Mouse (Mus musculus): ENCODE measurements around the gene Fgfr2. TPM values are rescaled to one million over a fixed set of nuclear protein-coding genes. Genes with fewer than 3 reads are reported as not detected.

Gene Fgfr2
- polyA plus RNA-seq, 1 experiment from 2014 or later, result 86.9 TPM

DNA sequence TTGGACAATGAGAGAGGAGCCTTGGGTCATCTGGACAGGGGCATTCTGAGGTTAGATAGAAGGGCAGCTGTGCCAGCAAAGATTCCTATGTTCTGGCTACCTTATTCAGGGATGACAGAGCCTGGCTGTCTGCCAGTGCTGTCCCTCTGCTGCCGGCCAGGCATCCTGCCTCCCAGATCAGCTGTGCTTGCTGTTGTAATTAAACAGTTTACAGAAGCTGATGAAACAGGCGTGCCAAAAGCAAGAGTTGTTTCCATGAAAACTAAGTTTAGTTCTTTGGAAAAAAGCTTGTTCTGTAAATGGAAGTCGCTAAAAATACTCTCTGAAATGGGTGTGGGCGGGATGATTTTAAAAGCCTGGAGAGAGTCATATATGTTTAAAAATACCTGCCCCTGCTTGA, 1213.5 kb downstream of the Fgfr2 start:
- no peak overlapping the region for H3K27ac ChIP-seq (ENCODE audit: low read depth, low read length)
- WGBS, result 77% methylated on average over 4 of the region's 4 CpGs
- H3K36me3 ChIP-seq (ENCODE audit: control insufficient read depth, insufficient read depth, low read length), result no peaks in the 10 kb centered on the region
- H3K27me3 ChIP-seq (ENCODE audit: control insufficient read depth, insufficient read depth, low read length), result no peaks in the 10 kb centered on the region
- H3K4me3 ChIP-seq (ENCODE audit: low read depth, low read length), result no peak overlapping the region
- ATAC-seq (ENCODE audit: insufficient read depth, low FRiP score, low TSS enrichment), result no peak
- DNase-seq (ENCODE audit: low spot score), result no peak
- no peak overlapping the region for H3K4me2 ChIP-seq (ENCODE audit: low read depth)
- no peaks in the 10 kb centered on the region for H3K4me1 ChIP-seq (ENCODE audit: control insufficient read depth, insufficient read depth, low read length)
- H3K9me3 ChIP-seq (ENCODE audit: control insufficient read depth, low read length), result no peaks in the 10 kb centered on the region
- no peak overlapping the region for H3K9ac ChIP-seq (ENCODE audit: low read length)

DNA sequence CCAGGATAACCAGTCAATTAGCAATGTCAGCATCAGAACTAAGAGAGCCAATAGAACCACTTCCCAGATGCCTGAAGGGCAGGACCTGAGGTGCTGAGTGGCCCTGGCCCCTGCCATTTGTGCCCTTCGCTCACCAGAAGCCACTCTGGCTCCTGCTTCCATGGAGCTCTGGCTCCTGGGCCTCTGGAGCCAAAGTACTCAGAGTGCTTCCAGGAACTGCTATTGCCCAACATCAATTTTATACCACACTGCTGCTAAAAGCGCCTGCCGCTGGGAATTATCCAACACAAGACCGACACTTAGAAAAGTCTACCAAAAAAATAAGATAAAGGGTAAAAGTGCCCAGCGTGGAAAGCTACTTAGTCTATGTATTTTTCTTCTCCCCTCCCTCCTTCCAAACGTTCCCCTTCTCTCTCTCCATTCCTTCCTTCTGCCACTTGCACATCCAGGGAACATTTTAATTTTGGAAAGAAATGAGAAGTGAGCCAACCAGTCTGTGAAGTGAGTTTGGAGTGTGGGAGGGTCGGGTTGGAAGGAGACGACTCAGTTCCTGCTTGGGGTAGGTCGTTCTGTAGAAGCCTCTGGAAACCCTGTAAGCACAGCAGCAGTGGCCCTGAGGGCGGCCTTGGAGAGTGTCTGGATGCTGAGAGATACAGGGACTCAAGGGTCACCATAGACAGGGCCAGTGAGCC, 1216.5 kb downstream of the Fgfr2 start:
- ATAC-seq (ENCODE audit: insufficient read depth, low FRiP score, low TSS enrichment) (no peak), DNase-seq (ENCODE audit: low spot score) (no peak)
- Histone ChIP-seq H3K4me3 (ENCODE audit: low read depth, low read length) (no peak overlapping the region), H3K27me3 (ENCODE audit: control insufficient read depth, insufficient read depth, low read length) (no peaks in the 10 kb centered on the region), H3K4me2 (ENCODE audit: low read depth) (no peak overlapping the region), H3K27ac (ENCODE audit: low read depth, low read length) (no peak overlapping the region), H3K9me3 (ENCODE audit: control insufficient read depth, low read length) (no peaks in the 10 kb centered on the region), H3K9ac (ENCODE audit: low read length) (no peak overlapping the region), H3K4me1 (ENCODE audit: control insufficient read depth, insufficient read depth, low read length) (no peaks in the 10 kb centered on the region), H3K36me3 (ENCODE audit: control insufficient read depth, insufficient read depth, low read length) (no peaks in the 10 kb centered on the region)
- WGBS, result 86% methylated on average over 10 of the region's 10 CpGs

DNA sequence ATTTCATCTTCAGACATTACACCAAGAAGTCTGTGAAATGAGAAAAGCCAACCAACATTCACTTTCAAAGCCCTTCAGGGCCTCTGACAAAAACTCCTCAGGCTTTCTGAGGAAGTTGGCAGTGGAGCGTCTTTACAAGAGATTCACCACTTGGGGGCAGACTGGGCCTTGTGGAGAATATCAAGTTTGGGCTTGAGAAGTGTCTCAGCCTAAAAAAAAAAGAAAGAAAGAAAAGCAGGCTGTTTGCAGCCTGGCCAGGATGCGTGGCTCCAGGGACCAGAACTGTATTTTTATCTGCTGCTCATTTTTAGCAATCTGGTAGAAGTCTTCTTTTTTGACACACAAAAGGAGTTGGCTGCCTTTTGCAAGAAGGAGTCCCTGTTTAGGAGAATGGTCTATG, 1223.8 kb downstream of the Fgfr2 start:
- no peaks in the 10 kb centered on the region for H3K27me3 ChIP-seq (ENCODE audit: control insufficient read depth, insufficient read depth, low read length)
- no peak overlapping the region for H3K9ac ChIP-seq (ENCODE audit: low read length)
- H3K36me3 ChIP-seq (ENCODE audit: control insufficient read depth, insufficient read depth, low read length), result no peaks in the 10 kb centered on the region
- no peak overlapping the region for H3K4me2 ChIP-seq (ENCODE audit: low read depth)
- DNase-seq (ENCODE audit: low spot score) (peak; percentile 77), ATAC-seq (ENCODE audit: insufficient read depth, low FRiP score, low TSS enrichment) (no peak)
- no peaks in the 10 kb centered on the region for H3K4me1 ChIP-seq (ENCODE audit: control insufficient read depth, insufficient read depth, low read length)
- no peaks in the 10 kb centered on the region for H3K9me3 ChIP-seq (ENCODE audit: control insufficient read depth, low read length)
- WGBS, result 6% methylated on average over 2 of the region's 2 CpGs
- no peak overlapping the region for H3K27ac ChIP-seq (ENCODE audit: low read depth, low read length)
- no peak overlapping the region for H3K4me3 ChIP-seq (ENCODE audit: low read depth, low read length)

DNA sequence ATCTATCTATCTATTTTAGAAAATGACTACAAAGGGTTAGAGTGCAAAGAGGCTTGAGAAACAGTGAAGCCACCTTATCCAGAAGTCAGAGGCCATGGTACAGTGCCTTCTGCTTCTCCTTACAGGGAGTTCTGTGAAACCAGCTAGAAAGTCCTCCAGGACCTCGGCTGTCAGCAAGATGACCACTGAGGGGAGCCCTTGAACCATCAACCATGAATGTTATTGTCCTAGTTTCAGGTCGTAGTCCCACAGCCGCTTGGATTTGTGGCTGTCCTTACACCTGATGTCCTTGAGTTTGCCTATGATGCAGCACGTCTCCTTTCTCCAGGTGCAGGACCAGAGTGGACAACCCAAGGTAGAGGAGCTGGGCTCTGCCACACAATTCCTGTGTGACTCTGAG, 1225.9 kb downstream of the Fgfr2 start:
- Histone ChIP-seq H3K9me3 (ENCODE audit: control insufficient read depth, low read length) (no peaks in the 10 kb centered on the region), H3K27me3 (ENCODE audit: control insufficient read depth, insufficient read depth, low read length) (no peaks in the 10 kb centered on the region), H3K4me2 (ENCODE audit: low read depth) (no peak overlapping the region), H3K27ac (ENCODE audit: low read depth, low read length) (no peak overlapping the region), H3K4me3 (ENCODE audit: low read depth, low read length) (no peak overlapping the region), H3K4me1 (ENCODE audit: control insufficient read depth, insufficient read depth, low read length) (no peaks in the 10 kb centered on the region), H3K9ac (ENCODE audit: low read length) (no peak overlapping the region), H3K36me3 (ENCODE audit: control insufficient read depth, insufficient read depth, low read length) (no peaks in the 10 kb centered on the region)
- ATAC-seq (ENCODE audit: insufficient read depth, low FRiP score, low TSS enrichment), result no peak
- DNase-seq (ENCODE audit: low spot score), result peak; percentile 25
- 38% methylated on average over 4 of the region's 4 CpGs for WGBS

DNA sequence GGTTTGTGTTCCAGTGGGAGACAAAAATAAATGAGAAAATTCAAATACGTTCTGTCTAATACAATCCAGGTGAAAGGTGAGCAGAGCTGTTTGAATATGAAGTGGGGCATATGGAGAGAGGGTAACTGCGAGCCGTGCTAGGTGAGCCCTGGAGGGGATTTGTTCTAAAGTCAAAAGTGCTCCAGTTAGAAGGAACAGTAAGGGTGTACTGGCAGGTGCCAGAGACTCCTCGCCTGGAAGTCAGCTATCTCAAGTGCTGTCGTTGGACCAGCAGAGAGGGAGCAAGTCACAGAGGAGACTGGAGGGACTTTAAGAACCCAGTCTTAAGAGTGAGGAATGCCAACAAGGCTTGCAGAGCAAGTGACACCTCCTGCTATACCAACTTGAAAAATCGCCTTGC, 1240.3 kb downstream of the Fgfr2 start:
- Histone ChIP-seq H3K4me2 (ENCODE audit: low read depth) (no peak overlapping the region), H3K4me1 (ENCODE audit: control insufficient read depth, insufficient read depth, low read length) (no peaks in the 10 kb centered on the region), H3K9me3 (ENCODE audit: control insufficient read depth, low read length) (no peaks in the 10 kb centered on the region), H3K36me3 (ENCODE audit: control insufficient read depth, insufficient read depth, low read length) (no peaks in the 10 kb centered on the region), H3K27ac (ENCODE audit: low read depth, low read length) (no peak overlapping the region), H3K4me3 (ENCODE audit: low read depth, low read length) (no peak overlapping the region), H3K9ac (ENCODE audit: low read length) (no peak overlapping the region), H3K27me3 (ENCODE audit: control insufficient read depth, insufficient read depth, low read length) (0 out of 2 replicates have a peak, but pooled peaks cover 2% of the 10 kb centered on the region)
- no peak for DNase-seq (ENCODE audit: low spot score)
- ATAC-seq (ENCODE audit: insufficient read depth, low FRiP score, low TSS enrichment), result no peak
- 68% methylated on average over 6 of the region's 6 CpGs for WGBS

DNA sequence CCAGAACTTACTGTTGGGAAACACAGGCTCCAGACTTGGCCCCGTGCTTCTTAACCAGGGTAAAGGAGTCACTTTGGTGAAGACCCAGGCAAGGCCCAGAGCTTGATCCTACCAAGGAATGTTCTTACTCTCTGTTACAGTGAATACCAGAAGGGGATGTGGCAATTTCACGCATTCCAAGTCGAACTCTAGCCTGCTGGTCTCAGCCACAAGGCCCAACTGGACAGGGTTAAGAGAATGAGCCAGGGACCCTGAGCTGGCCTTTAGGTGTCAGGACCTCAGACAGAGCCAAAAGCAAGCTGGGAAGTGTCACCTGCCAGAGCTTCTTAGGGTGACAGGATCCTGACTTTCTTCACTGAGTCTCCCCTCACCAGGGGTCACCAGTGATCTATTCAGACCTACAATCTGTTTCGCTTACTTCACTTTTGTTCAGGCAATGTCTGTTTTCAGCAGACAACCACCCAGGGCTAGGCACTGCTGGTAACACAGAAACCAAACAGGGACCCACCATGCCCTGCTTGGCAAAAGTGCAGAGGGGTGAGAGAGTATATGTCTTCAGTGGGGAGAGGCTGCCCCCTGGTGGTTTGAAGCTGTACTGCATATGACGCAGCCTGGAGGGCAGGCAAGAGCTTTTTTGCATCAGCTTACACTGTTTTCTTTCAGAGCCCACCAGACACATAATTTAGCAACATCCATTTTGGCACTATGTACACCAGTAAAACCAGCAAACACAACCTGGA, 1241.1 kb downstream of the Fgfr2 start:
- Histone ChIP-seq H3K4me3 (ENCODE audit: low read depth, low read length) (no peak overlapping the region), H3K27me3 (ENCODE audit: control insufficient read depth, insufficient read depth, low read length) (0 out of 2 replicates have a peak, but pooled peaks cover 2% of the 10 kb centered on the region), H3K4me1 (ENCODE audit: control insufficient read depth, insufficient read depth, low read length) (no peaks in the 10 kb centered on the region), H3K4me2 (ENCODE audit: low read depth) (no peak overlapping the region), H3K9ac (ENCODE audit: low read length) (no peak overlapping the region; the same call in 1 of the 2 replicates), H3K36me3 (ENCODE audit: control insufficient read depth, insufficient read depth, low read length) (no peaks in the 10 kb centered on the region), H3K9me3 (ENCODE audit: control insufficient read depth, low read length) (no peaks in the 10 kb centered on the region), H3K27ac (ENCODE audit: low read depth, low read length) (no peak overlapping the region)
- DNase-seq (ENCODE audit: low spot score), result peak; percentile 83
- ATAC-seq (ENCODE audit: insufficient read depth, low FRiP score, low TSS enrichment), result peak; percentile 41; the same call in 1 of the 2 replicates
- WGBS, result 46% methylated on average over 5 of the region's 5 CpGs

DNA sequence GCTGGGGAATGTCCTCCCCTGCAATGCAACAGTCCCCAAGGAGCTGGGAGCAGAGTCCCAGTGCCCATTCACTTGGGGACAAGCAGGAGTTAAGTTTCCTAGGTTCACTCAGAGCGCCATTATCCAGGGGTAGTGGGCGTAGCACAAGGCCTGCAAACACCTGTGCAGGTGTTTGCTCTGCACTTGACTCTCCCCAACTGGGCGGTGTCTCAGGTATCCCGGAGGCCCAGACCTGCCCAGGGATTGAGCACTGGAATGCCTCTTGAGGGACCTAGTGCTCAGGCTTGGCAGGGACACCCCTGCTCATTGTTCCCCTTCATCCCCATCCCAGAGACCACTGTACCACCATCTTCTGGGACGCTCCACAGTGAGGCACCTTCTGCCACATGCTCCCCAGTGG, 1243.0 kb downstream of the Fgfr2 start:
- no peaks in the 10 kb centered on the region for H3K9me3 ChIP-seq (ENCODE audit: control insufficient read depth, low read length)
- no peak overlapping the region for H3K4me2 ChIP-seq (ENCODE audit: low read depth)
- H3K36me3 ChIP-seq (ENCODE audit: control insufficient read depth, insufficient read depth, low read length), result no peaks in the 10 kb centered on the region
- no peak overlapping the region for H3K27ac ChIP-seq (ENCODE audit: low read depth, low read length)
- ATAC-seq (ENCODE audit: insufficient read depth, low FRiP score, low TSS enrichment) (no peak), DNase-seq (ENCODE audit: low spot score) (no peak)
- H3K4me3 ChIP-seq (ENCODE audit: low read depth, low read length), result no peak overlapping the region
- 81% methylated on average over 5 of the region's 5 CpGs for WGBS
- no peaks in the 10 kb centered on the region for H3K4me1 ChIP-seq (ENCODE audit: control insufficient read depth, insufficient read depth, low read length)
- 0 out of 2 replicates have a peak, but pooled peaks cover 2% of the 10 kb centered on the region for H3K27me3 ChIP-seq (ENCODE audit: control insufficient read depth, insufficient read depth, low read length)
- no peak overlapping the region for H3K9ac ChIP-seq (ENCODE audit: low read length)

DNA sequence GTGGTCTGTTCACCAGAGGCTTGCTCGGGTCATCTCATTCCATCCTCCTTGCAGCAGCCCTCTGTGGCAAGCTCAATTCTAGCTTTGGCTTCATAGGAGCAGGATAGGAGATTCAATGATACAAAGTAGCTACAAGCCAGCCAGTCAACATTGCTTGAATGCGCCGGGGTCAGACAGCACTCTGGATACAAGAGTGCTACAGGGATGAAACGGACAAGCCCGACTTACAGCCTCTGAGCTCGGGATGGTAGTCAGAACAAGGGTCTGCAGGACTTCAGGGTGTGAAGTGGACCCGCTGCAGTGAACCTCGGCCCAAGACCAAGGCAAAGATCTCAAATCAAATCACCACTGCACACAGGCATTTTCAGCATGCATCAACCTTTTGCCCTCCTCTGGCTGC, 1244.3 kb downstream of the Fgfr2 start:
- no peak overlapping the region for H3K4me3 ChIP-seq (ENCODE audit: low read depth, low read length)
- WGBS, result 73% methylated on average over 8 of the region's 8 CpGs
- no peaks in the 10 kb centered on the region for H3K9me3 ChIP-seq (ENCODE audit: control insufficient read depth, low read length)
- DNase-seq (ENCODE audit: low spot score) (no peak), ATAC-seq (ENCODE audit: insufficient read depth, low FRiP score, low TSS enrichment) (no peak)
- H3K36me3 ChIP-seq (ENCODE audit: control insufficient read depth, insufficient read depth, low read length), result no peaks in the 10 kb centered on the region
- no peak overlapping the region for H3K9ac ChIP-seq (ENCODE audit: low read length)
- H3K4me1 ChIP-seq (ENCODE audit: control insufficient read depth, insufficient read depth, low read length), result no peaks in the 10 kb centered on the region
- H3K27ac ChIP-seq (ENCODE audit: low read depth, low read length), result no peak overlapping the region
- H3K4me2 ChIP-seq (ENCODE audit: low read depth), result no peak overlapping the region
- H3K27me3 ChIP-seq (ENCODE audit: control insufficient read depth, insufficient read depth, low read length), result 0 out of 2 replicates have a peak, but pooled peaks cover 2% of the 10 kb centered on the region

DNA sequence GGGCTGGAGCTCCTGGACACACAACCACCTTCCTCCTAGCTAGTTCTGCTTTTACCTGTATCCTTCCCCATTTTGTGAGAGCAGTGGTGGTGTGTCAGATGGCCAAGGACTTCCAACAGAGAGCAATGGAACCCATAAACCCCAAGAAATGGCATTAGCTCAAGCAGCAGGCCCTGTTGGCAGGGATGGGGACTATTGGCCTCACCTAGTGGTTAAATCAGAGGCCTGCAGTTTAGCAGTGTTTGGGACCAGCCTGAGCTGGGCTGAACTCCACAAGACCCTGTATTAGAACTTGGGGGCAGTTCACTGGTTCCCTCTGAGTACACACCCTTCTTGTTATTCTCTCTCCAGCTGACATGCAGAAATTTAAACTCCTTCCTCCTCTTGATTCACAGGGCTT, 1262.0 kb downstream of the Fgfr2 start:
- Histone ChIP-seq H3K27ac (ENCODE audit: low read depth, low read length) (no peak overlapping the region), H3K4me2 (ENCODE audit: low read depth) (no peak overlapping the region), H3K9me3 (ENCODE audit: control insufficient read depth, low read length) (no peaks in the 10 kb centered on the region), H3K36me3 (ENCODE audit: control insufficient read depth, insufficient read depth, low read length) (no peaks in the 10 kb centered on the region), H3K27me3 (ENCODE audit: control insufficient read depth, insufficient read depth, low read length) (no peaks in the 10 kb centered on the region), H3K4me3 (ENCODE audit: low read depth, low read length) (no peak overlapping the region), H3K9ac (ENCODE audit: low read length) (no peak overlapping the region), H3K4me1 (ENCODE audit: control insufficient read depth, insufficient read depth, low read length) (no peaks in the 10 kb centered on the region)
- no peak for DNase-seq (ENCODE audit: low spot score)
- no peak for ATAC-seq (ENCODE audit: insufficient read depth, low FRiP score, low TSS enrichment)
